Mouse (Mus musculus): ENCODE data around the gene Gm12185. TPM values are rescaled to one million over a fixed set of nuclear protein-coding genes. Genes with fewer than 3 reads are reported as not detected.
A peak's percentile ranks its signal among the peaks of the same experiment; 100 is the strongest.

The Gm12185 gene
- total and polyA plus RNA-seq, 3 experiments: 0.78 to 1.8 (median 1.1) TPM

- TF ChIP-seq EP300 (IDR thresholded peaks at IDR 0.05; ENCODE audit: insufficient read depth, low read depth, low read length): no peak
- TF ChIP-seq CTCF (IDR thresholded peaks at IDR 0.05): no peak
- no peak for TF ChIP-seq POLR2A (IDR thresholded peaks at IDR 0.05; ENCODE audit: insufficient read depth, low read depth, low read length)
- H3K27ac ChIP-seq: peak overlapping the region; percentile 96
- peak overlapping the region; percentile 77; the same call in 1 of the 2 replicates for H3K4me3 ChIP-seq
- H3K36me3 ChIP-seq (ENCODE audit: control insufficient read depth, insufficient read depth, low read length): peaks cover 15% of the 10 kb centered on the region
- intact Hi-C loops (cut with DNase I): loop anchor here (5.0 to 10.0 kb wide), 5 partner anchors 215 to 662 kb away; partner anchors contain the start of genes Btnl9 and Zfp62
- H3K27me3 ChIP-seq (ENCODE audit: control insufficient read depth, insufficient read depth, low read length): no peaks in the 10 kb centered on the region
- 74% methylated on average over 7 of the region's 7 CpGs for WGBS
- H3K9ac ChIP-seq (ENCODE audit: low read depth, low read length): peak overlapping the region; percentile 84
- DNase-seq: peak in 1 of 2 experiments; percentile 31
- H3K4me1 ChIP-seq (ENCODE audit: control insufficient read depth, insufficient read depth, low read length): peaks cover 6% of the 10 kb centered on the region
- H3K79me2 ChIP-seq (replicated peaks; ENCODE audit: control insufficient read depth, insufficient read depth, low read length): peaks cover 3% of the 10 kb centered on the region
These were observed 119.2 kb downstream of the Gm12185 start for GRCm38 (mm10) chr11:48872695-48873300.

- peak overlapping the region; percentile 84 for H3K9ac ChIP-seq (ENCODE audit: low read depth, low read length)
- H3K27me3 ChIP-seq (ENCODE audit: control insufficient read depth, insufficient read depth, low read length): no peaks in the 10 kb centered on the region
- peaks cover 6% of the 10 kb centered on the region for H3K4me1 ChIP-seq (ENCODE audit: control insufficient read depth, insufficient read depth, low read length)
- DNase-seq: peak; percentile 73 to 74
- WGBS: under 1% methylated on average over 17 of the region's 17 CpGs
- peak; percentile 62 for TF ChIP-seq POLR2A (IDR thresholded peaks at IDR 0.05; ENCODE audit: insufficient read depth, low read depth, low read length)
- TF ChIP-seq EP300 (IDR thresholded peaks at IDR 0.05; ENCODE audit: insufficient read depth, low read depth, low read length): no peak
- H3K79me2 ChIP-seq (replicated peaks; ENCODE audit: control insufficient read depth, insufficient read depth, low read length): peaks cover 3% of the 10 kb centered on the region
- peaks cover 18% of the 10 kb centered on the region for H3K36me3 ChIP-seq (ENCODE audit: control insufficient read depth, insufficient read depth, low read length)
- intact Hi-C loops (cut with DNase I): loop anchor here (2.0 to 10.0 kb wide), 7 partner anchors 15 to 663 kb away; partner anchors contain the start of genes Btnl9 and Zfp62
- H3K4me3 ChIP-seq: peak overlapping the region; percentile 77
- H3K27ac ChIP-seq: peak overlapping the region; percentile 96
These were observed 120.0 kb downstream of the Gm12185 start for GRCm38 (mm10) chr11:48871817-48872541.

- intact Hi-C loops (cut with DNase I): loop anchor here (2.0 to 10.0 kb wide), 7 partner anchors 14 to 664 kb away; partner anchors contain the start of genes Btnl9 and Zfp62
These were observed 120.7 kb downstream of the Gm12185 start, which contains the start of gene Irgm1 for GRCm38 (mm10) chr11:48871201-48871772. Gene Irgm1 (minus strand): TSS chr11:48871683.

GRCm38 (mm10) chr11:48870781-48871180 lies 121.2 kb downstream of the Gm12185 start:
- H3K4me1 ChIP-seq (ENCODE audit: control insufficient read depth, insufficient read depth, low read length): peaks cover 6% of the 10 kb centered on the region
- H3K36me3 ChIP-seq (ENCODE audit: control insufficient read depth, insufficient read depth, low read length): peaks cover 22% of the 10 kb centered on the region
- H3K79me2 ChIP-seq (replicated peaks; ENCODE audit: control insufficient read depth, insufficient read depth, low read length): peaks cover 4% of the 10 kb centered on the region
- no peaks in the 10 kb centered on the region for H3K27me3 ChIP-seq (ENCODE audit: control insufficient read depth, insufficient read depth, low read length)
- H3K9ac ChIP-seq (ENCODE audit: low read depth, low read length): peak overlapping the region; percentile 84
- TF ChIP-seq CTCF (IDR thresholded peaks at IDR 0.05) (no peak), POLR2A (IDR thresholded peaks at IDR 0.05; ENCODE audit: insufficient read depth, low read depth, low read length) (no peak), EP300 (IDR thresholded peaks at IDR 0.05; ENCODE audit: insufficient read depth, low read depth, low read length) (no peak)
- H3K27ac ChIP-seq: peak overlapping the region; percentile 96
- intact Hi-C loops (cut with DNase I): loop anchor here (2.0 to 10.0 kb wide), 7 partner anchors 14 to 664 kb away; partner anchors contain the start of genes Btnl9 and Zfp62
- 7% methylated on average over 7 of the region's 7 CpGs for WGBS
- peak overlapping the region; percentile 77 for H3K4me3 ChIP-seq
- no peak for DNase-seq

More at GRCm38 (mm10) chr11:48871201-48871772, 120.7 kb downstream of the Gm12185 start, which contains the start of gene Irgm1:
- Histone ChIP-seq H3K79me2 (replicated peaks; ENCODE audit: control insufficient read depth, insufficient read depth, low read length) (peaks cover 4% of the 10 kb centered on the region), H3K4me3 (peak within 1 kb of the TSS; percentile 77), H3K9ac (ENCODE audit: low read depth, low read length) (peak within 1 kb of the TSS; percentile 84), H3K36me3 (ENCODE audit: control insufficient read depth, insufficient read depth, low read length) (peaks cover 18% of the 10 kb centered on the region), H3K27me3 (ENCODE audit: control insufficient read depth, insufficient read depth, low read length) (no peaks in the 10 kb centered on the region), H3K4me1 (ENCODE audit: control insufficient read depth, insufficient read depth, low read length) (peaks cover 6% of the 10 kb centered on the region), H3K27ac (peak within 1 kb of the TSS; percentile 96)
- WGBS: under 1% methylated on average over 19 of the region's 19 CpGs
- TF ChIP-seq EP300 (IDR thresholded peaks at IDR 0.05; ENCODE audit: insufficient read depth, low read depth, low read length) (0 out of 2 replicates have a peak, but pooled peaks have one; percentile 24), POLR2A (IDR thresholded peaks at IDR 0.05; ENCODE audit: insufficient read depth, low read depth, low read length) (peak; percentile 76; the same call in 1 of the 2 replicates), CTCF (IDR thresholded peaks at IDR 0.05) (peak; percentile 38)
- DNase-seq: peak; percentile 78 to 85

GRCm38 (mm10) chr11:48869380-48870110 lies 122.5 kb downstream of the Gm12185 start:
- Histone ChIP-seq H3K27ac (peak overlapping the region; percentile 96), H3K4me1 (ENCODE audit: control insufficient read depth, insufficient read depth, low read length) (peaks cover 6% of the 10 kb centered on the region), H3K79me2 (replicated peaks; ENCODE audit: control insufficient read depth, insufficient read depth, low read length) (peaks cover 4% of the 10 kb centered on the region), H3K36me3 (ENCODE audit: control insufficient read depth, insufficient read depth, low read length) (peaks cover 29% of the 10 kb centered on the region), H3K27me3 (ENCODE audit: control insufficient read depth, insufficient read depth, low read length) (no peaks in the 10 kb centered on the region), H3K9ac (ENCODE audit: low read depth, low read length) (peak overlapping the region; percentile 79), H3K4me3 (peak overlapping the region; percentile 77)
- DNase-seq: peak in 1 of 2 experiments; percentile 35
- intact Hi-C loops (cut with DNase I): loop anchor here (2.0 to 10.0 kb wide), 7 partner anchors 13 to 665 kb away; partner anchors contain the start of genes Btnl9 and Zfp62
- TF ChIP-seq EP300 (IDR thresholded peaks at IDR 0.05; ENCODE audit: insufficient read depth, low read depth, low read length): no peak
- TF ChIP-seq POLR2A (IDR thresholded peaks at IDR 0.05; ENCODE audit: insufficient read depth, low read depth, low read length): no peak
- no peak for TF ChIP-seq CTCF (IDR thresholded peaks at IDR 0.05)
- WGBS: 25% methylated on average over 7 of the region's 7 CpGs
